Mouse (Mus musculus) erythroblast, embryonic 14.5 days (primary cell): ENCODE data around the gene Ankrd13a. TPM values are rescaled to one million over a fixed set of nuclear protein-coding genes. Genes with fewer than 3 reads are reported as not detected.

Source experiments
- H3K27me3 ChIP-seq: 2 replicates; pipeline ENCODE4 v1.6.1; 2012; ENCODE audit warnings: inconsistent platforms; ENCODE audit not compliant: control insufficient read depth
- H3K36me3 ChIP-seq: 2 replicates; pipeline ENCODE4 v1.6.1; 2012; ENCODE audit warnings: mild to moderate bottlenecking, inconsistent platforms; ENCODE audit not compliant: control insufficient read depth
- H3K4me1 ChIP-seq: 2 replicates; pipeline ENCODE4 v1.6.1; 2012; ENCODE audit warnings: inconsistent platforms; ENCODE audit not compliant: control insufficient read depth
- H3K4me3 ChIP-seq: replicated peaks from 2 replicates; pipeline ENCODE3; 2012; ENCODE audit warnings: moderate library complexity, mild to moderate bottlenecking, inconsistent platforms
- H3K9me3 ChIP-seq: 2 replicates; pipeline ENCODE4 v1.6.1; 2012; ENCODE audit warnings: low read length, inconsistent platforms, mixed read lengths; ENCODE audit not compliant: control insufficient read depth
- GATA1 ChIP-seq: IDR thresholded peaks from 2 replicates; pipeline ENCODE4 v1.6.1; 2012; ENCODE audit warnings: low read length, inconsistent platforms, mixed read lengths
- TAL1 ChIP-seq: IDR thresholded peaks from 3 replicates; pipeline ENCODE4 v1.6.1; 2012; ENCODE audit warnings: low read length, inconsistent platforms, mixed read lengths
- polyA plus RNA-seq: library from polyadenylated mRNA; stranded (reverse); fragments of >175 nt; gene quantifications from 2 replicates; pipeline ENCODE4 v1.2.3, GENCODE M21; 2012

Ankrd13a gene
- polyA plus RNA-seq, 1 experiment: 15.2 TPM

DNA sequence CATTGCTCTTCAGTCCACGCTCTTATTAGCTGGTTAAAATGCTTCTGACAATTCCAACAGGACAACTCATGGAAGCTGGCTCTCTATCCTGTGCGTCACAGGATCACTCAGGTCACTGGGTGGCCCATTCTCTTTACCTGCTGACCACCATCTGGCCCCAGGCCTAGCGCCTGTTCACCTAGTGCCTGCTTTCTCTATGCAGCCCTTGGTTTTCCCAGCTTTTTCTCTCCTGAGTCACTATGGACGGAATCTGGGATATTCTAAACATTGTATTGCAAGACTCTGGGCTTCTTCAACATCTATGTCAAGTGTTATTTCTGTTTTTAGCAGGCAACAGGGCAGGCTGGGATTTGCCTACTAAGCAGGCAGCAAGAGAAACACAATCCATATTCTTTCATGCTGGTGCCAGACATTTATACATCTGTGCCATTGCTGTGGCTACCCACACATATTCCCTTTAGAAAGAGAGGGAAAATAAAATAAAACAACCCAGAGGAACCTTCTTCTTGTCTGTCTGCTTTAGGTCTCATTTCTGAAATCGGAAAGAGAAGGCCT is 14.9 kb upstream of the Ankrd13a start:
- peaks cover 89% of the 10 kb centered on the region for H3K36me3 ChIP-seq

DNA sequence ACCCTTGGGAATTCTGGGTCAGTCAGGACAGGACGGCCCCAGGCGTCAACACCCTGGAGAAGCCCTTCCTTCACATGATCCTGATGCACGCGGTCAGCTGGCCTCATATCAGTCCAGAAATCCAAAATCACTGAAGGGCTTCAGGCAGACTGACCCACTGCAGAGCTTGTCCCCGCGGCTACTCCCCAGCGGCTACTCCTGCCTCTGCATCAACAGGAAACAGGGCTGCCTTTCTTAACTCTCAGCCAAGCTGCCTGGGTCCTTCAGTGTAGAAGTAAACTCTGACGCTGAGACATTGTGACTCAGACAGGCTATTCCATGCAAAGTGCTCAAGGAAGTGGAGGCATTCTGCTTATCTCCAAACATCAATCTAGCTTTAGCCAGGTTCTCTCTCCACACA is 12.5 kb upstream of the Ankrd13a start:
- TF ChIP-seq GATA1: no peak
- no peak for TF ChIP-seq TAL1
- H3K36me3 ChIP-seq: peaks cover 91% of the 10 kb centered on the region

More for the DNA sequence above, 14.9 kb upstream of the Ankrd13a start:
- Histone ChIP-seq H3K9me3 (no peaks in the 10 kb centered on the region), H3K4me1 (no peaks in the 10 kb centered on the region), H3K4me3 (no peak overlapping the region), H3K27me3 (no peaks in the 10 kb centered on the region)
- TF ChIP-seq GATA1: no peak
- TF ChIP-seq TAL1: no peak

DNA sequence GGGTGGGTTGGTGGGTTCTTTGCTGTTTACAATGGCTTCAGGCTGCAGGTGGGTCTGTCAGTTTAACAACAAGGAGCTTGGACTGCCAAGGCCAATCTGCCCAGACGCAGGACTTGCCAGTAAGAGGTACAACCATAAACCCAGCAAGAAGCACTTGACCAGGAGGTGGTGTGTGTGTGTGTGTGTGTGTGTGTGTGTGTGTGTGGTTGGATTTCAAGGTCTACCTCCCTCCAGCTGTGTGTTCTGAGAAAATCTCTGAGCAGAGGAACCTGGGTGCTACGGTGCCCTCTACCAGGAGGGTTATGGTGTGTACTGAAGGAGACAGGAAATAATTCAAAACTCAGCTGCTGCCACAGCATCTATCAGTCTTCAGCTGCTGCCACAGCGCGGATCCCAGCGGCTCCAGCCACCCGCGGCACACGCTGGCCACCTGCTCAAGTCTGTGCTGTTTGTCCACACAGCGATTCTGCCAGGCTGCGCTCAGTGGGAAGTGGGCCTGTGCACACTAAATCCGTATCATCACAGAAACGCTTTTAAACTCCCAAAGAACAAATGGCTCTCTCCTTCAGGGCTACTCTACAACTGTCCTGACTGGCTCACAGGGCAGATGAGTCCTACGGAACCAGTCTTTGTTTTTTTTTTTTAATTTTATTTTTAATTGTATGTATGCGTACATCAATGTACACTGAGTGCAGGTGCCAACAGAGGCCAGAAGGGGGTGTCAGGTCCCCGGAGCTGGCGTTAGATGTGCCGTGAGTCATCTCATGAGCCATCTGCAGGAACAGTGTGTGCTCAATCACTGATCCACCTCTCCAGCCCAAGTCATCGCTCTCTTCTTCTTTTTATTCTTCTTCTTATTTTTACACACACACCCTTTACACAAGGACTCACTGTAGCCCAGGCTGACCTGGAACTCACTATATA is 9.4 kb upstream of the Ankrd13a start:
- peaks cover 9% of the 10 kb centered on the region for H3K4me1 ChIP-seq
- no peaks in the 10 kb centered on the region for H3K27me3 ChIP-seq
- H3K36me3 ChIP-seq: peaks cover 82% of the 10 kb centered on the region
- H3K9me3 ChIP-seq: no peaks in the 10 kb centered on the region
- H3K4me3 ChIP-seq: no peak overlapping the region
- TF ChIP-seq GATA1 (no peak), TAL1 (no peak)

More for the DNA sequence above, 12.5 kb upstream of the Ankrd13a start:
- peaks cover 4% of the 10 kb centered on the region for H3K4me1 ChIP-seq
- H3K4me3 ChIP-seq: no peak overlapping the region
- no peaks in the 10 kb centered on the region for H3K9me3 ChIP-seq
- H3K27me3 ChIP-seq: no peaks in the 10 kb centered on the region

DNA sequence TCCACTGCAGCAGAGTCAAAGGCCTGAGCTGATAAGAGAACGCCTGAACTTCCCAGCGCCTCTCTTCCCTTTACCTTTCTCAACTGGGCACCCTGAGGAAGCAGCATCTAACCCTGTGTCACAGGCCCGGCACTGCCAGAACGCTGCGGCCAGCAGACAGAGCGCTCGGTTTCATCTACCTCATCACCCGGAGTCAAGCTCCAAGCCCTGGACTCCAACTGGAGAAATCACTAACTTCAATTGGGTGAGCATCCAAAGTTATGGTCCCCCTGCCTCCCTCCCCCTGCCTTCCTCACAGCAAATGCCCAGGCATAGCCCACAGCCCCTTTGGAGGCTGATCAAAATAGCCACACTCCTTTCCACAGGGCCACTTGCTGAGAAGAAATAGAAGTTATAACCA is 7.8 kb upstream of the Ankrd13a start:
- H3K4me3 ChIP-seq: no peak overlapping the region
- H3K27me3 ChIP-seq: no peaks in the 10 kb centered on the region
- TF ChIP-seq GATA1: no peak
- no peak for TF ChIP-seq TAL1
- peaks cover 17% of the 10 kb centered on the region for H3K4me1 ChIP-seq
- no peaks in the 10 kb centered on the region for H3K9me3 ChIP-seq
- peaks cover 69% of the 10 kb centered on the region for H3K36me3 ChIP-seq

DNA sequence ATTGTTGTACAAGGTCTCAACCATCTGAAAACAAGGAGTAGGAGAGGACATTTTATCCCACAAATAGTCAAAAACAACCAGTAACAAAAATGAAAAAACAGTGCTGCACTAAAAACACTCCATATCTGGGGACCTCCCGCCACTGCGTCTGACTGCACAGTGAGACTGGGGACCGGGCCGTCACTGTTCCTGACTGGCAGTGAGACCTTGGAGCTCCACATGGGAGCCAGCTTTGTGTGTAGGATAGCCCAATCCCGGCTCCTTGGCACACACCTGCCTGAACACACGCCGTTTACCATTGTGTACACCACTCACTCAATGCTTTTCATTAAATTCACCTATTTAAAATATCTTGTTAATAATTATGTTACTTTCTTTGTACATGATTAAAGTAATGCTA is 7.3 kb upstream of the Ankrd13a start:
- Histone ChIP-seq H3K4me3 (no peak overlapping the region), H3K36me3 (peaks cover 64% of the 10 kb centered on the region), H3K9me3 (no peaks in the 10 kb centered on the region), H3K27me3 (no peaks in the 10 kb centered on the region), H3K4me1 (peaks cover 22% of the 10 kb centered on the region)
- TF ChIP-seq GATA1: no peak
- TF ChIP-seq TAL1: no peak

DNA sequence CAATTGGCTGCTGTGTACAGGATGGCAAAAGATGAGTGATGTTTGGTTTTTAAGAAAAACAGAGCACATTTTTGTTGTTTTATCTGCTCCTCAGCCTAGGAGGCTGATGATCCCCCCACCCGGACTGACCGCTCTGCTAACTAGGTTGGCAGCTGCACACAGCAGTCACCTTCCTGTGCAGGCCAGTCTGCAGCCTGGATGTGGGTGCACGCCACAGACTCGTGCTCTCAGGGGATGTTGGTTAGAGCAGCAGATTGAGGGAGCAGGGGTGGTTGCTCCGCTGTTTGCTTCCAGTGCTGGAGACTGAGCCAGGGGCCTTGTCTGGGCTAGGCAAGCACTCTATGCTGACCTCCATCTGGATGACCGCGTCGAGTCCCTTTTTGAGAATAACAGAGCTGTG is 4.7 kb upstream of the Ankrd13a start:
- H3K36me3 ChIP-seq: peaks cover 38% of the 10 kb centered on the region
- no peaks in the 10 kb centered on the region for H3K27me3 ChIP-seq
- H3K4me1 ChIP-seq: peaks cover 34% of the 10 kb centered on the region
- H3K9me3 ChIP-seq: no peaks in the 10 kb centered on the region
- H3K4me3 ChIP-seq: no peak overlapping the region
- TF ChIP-seq GATA1: no peak
- no peak for TF ChIP-seq TAL1

DNA sequence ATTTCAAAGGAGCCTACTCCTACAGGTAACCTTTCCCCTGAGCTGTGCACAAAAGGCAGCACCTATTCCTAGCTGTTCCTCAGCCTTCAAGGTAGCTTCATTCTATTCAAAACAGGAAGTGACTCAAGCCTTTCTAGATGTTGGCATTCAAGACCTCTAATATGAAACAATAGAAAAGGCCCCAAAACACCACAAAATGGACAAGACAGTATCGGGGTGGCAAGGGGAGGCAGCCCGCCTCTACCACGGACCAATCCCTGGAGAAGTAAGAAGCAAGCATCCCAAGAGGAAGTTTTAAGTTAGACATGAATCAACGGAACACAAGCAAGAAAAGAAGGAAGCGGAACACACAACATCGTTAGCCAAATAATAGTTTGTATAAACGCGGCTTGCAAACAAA is 2.7 kb upstream of the Ankrd13a start:
- H3K9me3 ChIP-seq: no peaks in the 10 kb centered on the region
- no peaks in the 10 kb centered on the region for H3K27me3 ChIP-seq
- no peak for TF ChIP-seq GATA1
- no peak for TF ChIP-seq TAL1
- peaks cover 48% of the 10 kb centered on the region for H3K4me1 ChIP-seq
- peaks cover 18% of the 10 kb centered on the region for H3K36me3 ChIP-seq
- H3K4me3 ChIP-seq: peak overlapping the region; percentile 89

DNA sequence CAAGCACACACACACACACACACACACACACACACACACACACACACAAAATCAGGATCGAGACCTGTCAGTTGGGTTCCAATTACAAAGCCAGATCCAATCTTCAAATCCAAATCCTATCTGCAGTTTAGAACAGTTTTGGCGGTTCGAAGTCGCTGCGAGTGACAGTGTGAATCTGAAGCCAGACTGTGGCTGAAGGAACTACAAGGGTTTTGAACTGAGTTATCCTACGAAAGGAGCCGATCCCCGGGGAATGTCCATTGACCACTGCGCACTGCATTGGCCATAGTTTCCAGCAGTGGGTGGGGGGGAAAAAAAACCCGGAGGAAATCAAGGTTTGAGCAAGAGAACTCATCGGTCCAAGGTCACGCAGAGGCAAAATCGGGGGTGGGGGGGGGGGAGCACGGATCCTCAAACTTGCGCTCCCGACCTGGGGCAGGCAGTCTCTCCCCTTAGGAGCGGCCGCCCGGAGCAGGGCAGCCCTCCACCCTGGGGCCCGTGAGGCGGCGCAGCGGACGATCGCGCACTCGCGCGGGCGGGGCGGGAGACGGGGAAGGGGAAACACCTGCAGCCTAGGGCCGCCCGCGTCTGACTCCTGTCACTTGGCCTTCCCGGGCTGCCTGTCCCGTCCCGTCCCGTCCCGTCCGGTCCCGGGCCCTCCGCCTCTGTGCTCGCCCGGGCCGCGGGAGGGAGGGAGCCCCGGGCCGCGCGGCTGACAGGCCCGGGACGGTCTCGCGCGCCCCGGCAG is 1.8 kb upstream of the Ankrd13a start:
- H3K4me1 ChIP-seq: peaks cover 53% of the 10 kb centered on the region
- no peaks in the 10 kb centered on the region for H3K27me3 ChIP-seq
- no peak for TF ChIP-seq GATA1
- TF ChIP-seq TAL1: no peak
- peak overlapping the region; percentile 89 for H3K4me3 ChIP-seq
- no peaks in the 10 kb centered on the region for H3K9me3 ChIP-seq
- peaks cover 19% of the 10 kb centered on the region for H3K36me3 ChIP-seq

DNA sequence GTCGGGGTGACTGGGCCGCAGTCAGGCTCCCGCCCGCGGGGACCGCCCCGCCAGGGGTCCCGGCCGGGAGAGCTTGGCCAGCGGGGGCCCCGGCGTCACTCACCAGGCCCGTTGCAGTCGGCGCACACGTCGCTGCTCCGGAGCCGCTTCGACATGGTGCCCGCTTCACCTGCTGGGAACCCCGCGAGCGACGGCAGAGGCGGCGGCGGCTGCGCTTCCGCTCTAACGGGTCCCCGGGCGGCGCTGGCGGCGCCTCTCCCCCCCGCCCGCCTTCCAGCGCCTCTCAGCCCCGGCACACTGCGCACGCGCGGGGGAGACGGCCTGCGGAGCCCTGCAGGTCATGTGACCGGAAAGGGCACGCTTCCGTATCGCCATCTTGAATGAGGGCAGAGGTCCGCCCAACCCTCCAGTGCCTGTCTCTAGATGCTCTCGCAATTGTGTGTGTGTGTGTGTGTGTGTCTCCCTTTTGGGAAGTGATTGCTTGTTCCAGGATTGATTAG is 1.2 kb upstream of the Ankrd13a start:
- H3K4me1 ChIP-seq: peaks cover 59% of the 10 kb centered on the region
- no peaks in the 10 kb centered on the region for H3K27me3 ChIP-seq
- H3K4me3 ChIP-seq: peak overlapping the region; percentile 89
- no peaks in the 10 kb centered on the region for H3K9me3 ChIP-seq
- peaks cover 19% of the 10 kb centered on the region for H3K36me3 ChIP-seq
- TF ChIP-seq GATA1: no peak
- no peak for TF ChIP-seq TAL1
